Mouse (Mus musculus) hindbrain, embryonic 11.5 days (tissue): Measurements from ENCODE around the gene Tlr6. TPM values are rescaled to one million over a fixed set of nuclear protein-coding genes. Genes with fewer than 3 reads are reported as not detected.

ENCODE experiments used
- ATAC-seq: fragments of 200-750 bp; cut with Nextera tagmentation; 2 replicates; pipeline ENCODE4 v1.8.0; 2017; ENCODE audit warnings: mild to moderate bottlenecking, moderate TSS enrichment, moderate library complexity; ENCODE audit not compliant: low FRiP score
- DNase-seq: peaks from one replicate; pipeline ENCODE4 v3.0.0-alpha.2; 2015; ENCODE audit warnings: low spot score
- H3K27ac ChIP-seq: fragments of 300-500 bp; sonication (generic); 2 replicates; pipeline ENCODE4 v1.5.1; 2014; ENCODE audit warnings: mild to moderate bottlenecking, low read depth, low read length
- H3K27me3 ChIP-seq: fragments of 300-500 bp; sonication (generic); 2 replicates; pipeline ENCODE4 v1.6.1; 2014; ENCODE audit warnings: mild to moderate bottlenecking, low read length, moderate library complexity, mixed read lengths; ENCODE audit not compliant: control insufficient read depth, insufficient read depth
- H3K36me3 ChIP-seq: fragments of 300-500 bp; sonication (generic); 2 replicates; pipeline ENCODE4 v1.6.1; 2014; ENCODE audit warnings: mild to moderate bottlenecking, low read length, moderate library complexity, mixed read lengths; ENCODE audit not compliant: control insufficient read depth, insufficient read depth
- H3K4me1 ChIP-seq: fragments of 300-500 bp; sonication (generic); replicated peaks from 2 replicates; pipeline ENCODE4 v1.6.1; 2014; ENCODE audit warnings: low read length, mixed read lengths; ENCODE audit not compliant: control insufficient read depth, insufficient read depth
- H3K4me2 ChIP-seq: fragments of 300-500 bp; sonication (generic); replicated peaks from 2 replicates; pipeline ENCODE4 v1.6.1; 2014; ENCODE audit warnings: mild to moderate bottlenecking, low read depth, low read length
- H3K4me3 ChIP-seq: fragments of 300-500 bp; sonication (generic); 2 replicates; pipeline ENCODE4 v1.5.1; 2014; ENCODE audit warnings: low read depth, low read length
- H3K9ac ChIP-seq: fragments of 300-500 bp; sonication (generic); 2 replicates; pipeline ENCODE4 v1.6.1; 2014; ENCODE audit warnings: low read depth, low read length
- H3K9me3 ChIP-seq: fragments of 300-500 bp; sonication (generic); 2 replicates; pipeline ENCODE4 v1.6.1; 2016; ENCODE audit warnings: low read length; ENCODE audit not compliant: control insufficient read depth
- WGBS: fragments of 180-500 bp; shearing (Covaris S2); extraction: QIAGEN DNeasy Blood & Tissue Kit; methylation state at CpG from one replicate; pipeline ENCODE4 v1.1.7; 2014; 5-methylcytosine and 5-hydroxymethylcytosine counted together
- polyA plus RNA-seq: library from polyadenylated mRNA; unstranded; fragments of >200 nt; fragmentation: Nextera tagmentation; extraction: Ambion mirVana; gene quantifications from 2 replicates; pipeline ENCODE4 v1.2.1, GENCODE M21; 2014

Tlr6 gene
- 0.77 and 1.1 TPM in 2 replicates for polyA plus RNA-seq

GRCm38 (mm10) chr5:64959843-64960230 lies at the start of gene Tlr6:
TSS of gene Tlr6 (minus strand) at chr5:64960097.
- no peak within 1 kb of the TSS for H3K9ac ChIP-seq
- H3K27me3 ChIP-seq = no peaks in the 10 kb centered on the region
- no peak within 1 kb of the TSS for H3K4me3 ChIP-seq
- no peak within 1 kb of the TSS for H3K27ac ChIP-seq
- no peak within 1 kb of the TSS for H3K4me2 ChIP-seq
- DNase-seq (no peak), ATAC-seq (no peak)
- no peaks in the 10 kb centered on the region for H3K4me1 ChIP-seq
- H3K9me3 ChIP-seq = no peaks in the 10 kb centered on the region
- WGBS = 88% methylated on average over 13 of the region's 13 CpGs
- H3K36me3 ChIP-seq = no peaks in the 10 kb centered on the region

- DNase-seq = no peak
- WGBS = 41% methylated on average over 4 of the region's 4 CpGs
- Histone ChIP-seq H3K4me2 (no peak overlapping the region), H3K4me1 (no peaks in the 10 kb centered on the region), H3K27me3 (no peaks in the 10 kb centered on the region), H3K36me3 (no peaks in the 10 kb centered on the region), H3K9ac (no peak overlapping the region), H3K4me3 (no peak overlapping the region), H3K27ac (no peak overlapping the region), H3K9me3 (no peaks in the 10 kb centered on the region)
- ATAC-seq = no peak
These were observed 46.2 kb upstream of the Tlr6 start for GRCm38 (mm10) chr5:65006011-65006491.

GRCm38 (mm10) chr5:65005251-65005650 lies 45.4 kb upstream of the Tlr6 start:
- WGBS = 90% methylated on average over 4 of the region's 4 CpGs
- no peaks in the 10 kb centered on the region for H3K36me3 ChIP-seq
- H3K4me1 ChIP-seq = no peaks in the 10 kb centered on the region
- no peak for DNase-seq
- H3K27me3 ChIP-seq = no peaks in the 10 kb centered on the region
- no peak overlapping the region for H3K9ac ChIP-seq
- no peak overlapping the region for H3K27ac ChIP-seq
- H3K4me3 ChIP-seq = no peak overlapping the region
- H3K9me3 ChIP-seq = no peaks in the 10 kb centered on the region
- no peak overlapping the region for H3K4me2 ChIP-seq
- no peak for ATAC-seq

DNA sequence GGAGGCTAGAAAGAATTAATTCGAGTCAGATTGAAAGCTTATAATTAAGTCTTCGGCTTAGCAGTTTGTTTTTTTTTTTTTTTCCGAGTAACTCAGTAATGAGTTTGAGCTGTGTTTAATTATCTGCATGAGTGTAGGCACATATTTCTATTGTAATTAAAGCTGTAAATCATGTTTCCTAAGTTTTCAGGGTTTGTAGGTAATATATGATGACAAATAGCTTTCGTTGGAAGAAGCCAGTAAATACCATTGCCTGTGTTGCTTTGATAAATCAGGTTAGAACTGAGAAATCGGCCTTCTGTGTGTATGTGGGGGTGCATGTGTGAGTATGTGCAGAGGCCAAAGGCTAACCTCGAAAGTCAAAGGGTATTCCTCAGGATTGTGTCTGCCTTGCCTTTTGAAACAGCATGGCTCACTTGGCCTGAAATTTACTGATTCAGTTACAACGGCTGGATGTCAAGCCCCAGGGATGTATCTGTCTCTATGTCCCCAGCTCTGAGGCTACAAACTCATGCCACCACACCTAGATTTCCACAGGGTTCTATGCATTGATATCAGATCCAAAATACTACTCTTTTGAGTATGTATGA lies 44.1 kb upstream of the Tlr6 start:
- DNase-seq (no peak), ATAC-seq (no peak)
- H3K9ac ChIP-seq = no peak overlapping the region
- no peaks in the 10 kb centered on the region for H3K4me1 ChIP-seq
- WGBS = 71% methylated on average over 7 of the region's 7 CpGs
- H3K9me3 ChIP-seq = no peaks in the 10 kb centered on the region
- H3K4me3 ChIP-seq = no peak overlapping the region
- no peak overlapping the region for H3K4me2 ChIP-seq
- no peaks in the 10 kb centered on the region for H3K36me3 ChIP-seq
- H3K27ac ChIP-seq = no peak overlapping the region
- no peaks in the 10 kb centered on the region for H3K27me3 ChIP-seq

DNA sequence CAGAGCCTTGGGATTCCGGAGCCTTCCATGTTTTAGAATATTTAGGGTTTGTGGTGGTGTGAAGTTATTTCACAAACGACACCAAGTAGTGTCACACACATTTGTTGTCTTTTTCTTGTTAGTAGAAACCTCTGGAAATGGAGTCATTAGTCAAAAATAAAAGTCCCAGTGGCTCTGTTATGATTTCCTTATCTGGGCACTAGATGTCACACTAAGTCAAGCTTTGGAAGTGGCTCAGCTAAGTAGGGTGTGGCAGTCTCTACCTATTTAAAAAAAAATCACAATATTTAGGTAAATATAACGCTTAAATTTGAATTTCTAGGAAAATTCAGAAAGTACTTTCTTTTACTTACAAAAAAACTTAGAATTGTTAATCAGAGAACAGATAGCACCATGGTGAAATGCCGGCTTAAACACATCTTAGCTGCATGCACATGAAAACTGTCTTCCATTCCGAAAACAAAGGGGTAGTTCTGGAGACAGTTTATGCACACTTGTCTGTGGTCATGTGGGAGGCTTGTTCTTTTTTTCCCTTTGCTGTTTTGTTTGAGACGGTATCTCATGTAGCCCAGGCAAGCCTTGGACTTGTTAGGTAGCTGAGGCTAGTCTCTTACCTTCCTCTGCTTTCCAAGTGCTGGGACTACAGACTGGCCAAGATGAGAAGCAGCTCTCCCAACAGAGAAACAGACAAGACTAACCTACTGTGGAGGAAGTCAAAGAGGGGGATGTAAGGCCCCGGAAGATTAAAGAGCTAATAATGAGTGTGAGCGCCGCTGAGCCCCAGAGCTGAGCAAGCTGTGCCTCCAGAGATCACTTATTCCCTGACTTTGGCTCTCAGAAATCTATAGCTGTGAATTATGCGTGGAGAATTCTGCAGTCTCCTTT lies 43.3 kb upstream of the Tlr6 start:
- 68% methylated on average over 10 of the region's 10 CpGs for WGBS
- Histone ChIP-seq H3K36me3 (no peaks in the 10 kb centered on the region), H3K4me2 (no peak overlapping the region), H3K9me3 (no peaks in the 10 kb centered on the region), H3K4me3 (no peak overlapping the region), H3K9ac (no peak overlapping the region), H3K27me3 (no peaks in the 10 kb centered on the region), H3K27ac (no peak overlapping the region), H3K4me1 (no peaks in the 10 kb centered on the region)
- no peak for ATAC-seq
- no peak for DNase-seq

DNA sequence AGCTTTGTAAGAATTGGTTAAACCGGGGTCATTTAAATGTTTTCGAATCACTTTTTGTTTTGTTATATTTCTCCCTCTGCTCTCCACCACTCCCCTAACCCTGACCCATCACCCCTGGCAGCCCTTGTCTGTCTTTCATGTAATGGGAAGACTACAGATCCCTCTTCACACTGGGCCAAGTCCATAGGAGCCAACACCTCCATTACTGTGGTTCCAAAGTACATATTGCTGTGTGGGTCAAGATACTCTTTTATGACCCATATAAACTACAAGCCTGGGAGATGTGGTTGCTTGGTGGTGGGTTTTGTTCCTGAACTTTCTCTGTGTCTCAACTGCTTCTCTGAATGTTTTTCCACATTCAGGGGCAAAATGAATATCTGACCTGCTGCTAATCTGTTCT lies 35.5 kb upstream of the Tlr6 start:
- no peaks in the 10 kb centered on the region for H3K9me3 ChIP-seq
- H3K9ac ChIP-seq = no peak overlapping the region
- H3K27ac ChIP-seq = no peak overlapping the region
- no peak overlapping the region for H3K4me3 ChIP-seq
- ATAC-seq = no peak
- H3K4me1 ChIP-seq = no peaks in the 10 kb centered on the region
- no peak overlapping the region for H3K4me2 ChIP-seq
- WGBS = 92% methylated on average over 2 of the region's 2 CpGs
- no peaks in the 10 kb centered on the region for H3K27me3 ChIP-seq
- no peak for DNase-seq
- no peaks in the 10 kb centered on the region for H3K36me3 ChIP-seq

GRCm38 (mm10) chr5:64992540-64992939 lies 32.6 kb upstream of the Tlr6 start:
- no peaks in the 10 kb centered on the region for H3K27me3 ChIP-seq
- no peak overlapping the region for H3K4me3 ChIP-seq
- H3K36me3 ChIP-seq = no peaks in the 10 kb centered on the region
- no peaks in the 10 kb centered on the region for H3K4me1 ChIP-seq
- 72% methylated on average over 8 of the region's 8 CpGs for WGBS
- no peak overlapping the region for H3K27ac ChIP-seq
- DNase-seq (no peak), ATAC-seq (no peak)
- no peak overlapping the region for H3K4me2 ChIP-seq
- no peaks in the 10 kb centered on the region for H3K9me3 ChIP-seq
- H3K9ac ChIP-seq = no peak overlapping the region

- H3K4me1 ChIP-seq = no peaks in the 10 kb centered on the region
- H3K4me2 ChIP-seq = no peak overlapping the region
- no peak for ATAC-seq
- no peaks in the 10 kb centered on the region for H3K27me3 ChIP-seq
- no peak overlapping the region for H3K4me3 ChIP-seq
- H3K36me3 ChIP-seq = no peaks in the 10 kb centered on the region
- WGBS = 83% methylated on average over 1 of the region's 1 CpGs
- no peak for DNase-seq
- no peak overlapping the region for H3K9ac ChIP-seq
- no peak overlapping the region for H3K27ac ChIP-seq
- H3K9me3 ChIP-seq = no peaks in the 10 kb centered on the region
These were observed 30.0 kb upstream of the Tlr6 start for GRCm38 (mm10) chr5:64989940-64990339.

DNA sequence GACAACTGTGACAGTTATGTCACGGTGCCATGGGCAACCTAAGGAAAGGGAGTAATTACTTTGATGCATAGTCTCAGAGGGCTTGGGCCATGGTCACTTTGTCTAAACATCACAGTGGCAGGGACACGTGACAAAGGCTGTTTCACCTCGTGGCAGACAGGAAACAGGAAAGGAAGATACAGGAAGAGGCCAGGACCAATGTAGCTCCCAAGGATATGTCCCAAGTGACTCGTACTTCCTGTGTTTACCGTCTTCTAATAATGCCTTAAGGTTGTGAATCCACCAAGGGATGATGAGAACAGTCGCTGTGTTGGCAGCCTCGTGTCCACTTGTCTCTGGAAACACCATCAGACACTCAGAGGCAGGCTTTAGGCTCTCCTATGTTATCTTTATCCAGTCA lies 26.1 kb upstream of the Tlr6 start:
- WGBS = 73% methylated on average over 7 of the region's 7 CpGs
- no peaks in the 10 kb centered on the region for H3K4me1 ChIP-seq
- H3K27me3 ChIP-seq = no peaks in the 10 kb centered on the region
- H3K4me3 ChIP-seq = no peak overlapping the region
- no peaks in the 10 kb centered on the region for H3K36me3 ChIP-seq
- H3K4me2 ChIP-seq = no peak overlapping the region
- no peak overlapping the region for H3K9ac ChIP-seq
- H3K27ac ChIP-seq = no peak overlapping the region
- no peaks in the 10 kb centered on the region for H3K9me3 ChIP-seq
- no peak for DNase-seq
- no peak for ATAC-seq
